Mouse (Mus musculus) kidney, adult 2 months (tissue): ENCODE data around the gene Lbx1. TPM values are rescaled to one million over a fixed set of nuclear protein-coding genes. Genes with fewer than 3 reads are reported as not detected.

ENCODE experiments used
- DNase-seq: peaks from one replicate; pipeline ENCODE4 v3.0.0; 2021
- H3K27ac ChIP-seq: fragments of 200-500 bp; 2 replicates; pipeline ENCODE4 v1.5.1; 2012; ENCODE audit warnings: low read depth, low read length, control low read depth, inconsistent platforms; ENCODE audit not compliant: insufficient read depth
- H3K27me3 ChIP-seq: fragments of 200-500 bp; replicated peaks from 2 replicates; pipeline ENCODE4 v1.6.1; 2012; ENCODE audit warnings: mild to moderate bottlenecking, moderate library complexity, low read length, inconsistent platforms; ENCODE audit not compliant: control insufficient read depth, insufficient read depth
- H3K36me3 ChIP-seq: fragments of 200-500 bp; 2 replicates; pipeline ENCODE4 v1.6.1; 2012; ENCODE audit warnings: mild to moderate bottlenecking, moderate library complexity, low read length, inconsistent platforms; ENCODE audit not compliant: control insufficient read depth, insufficient read depth
- H3K4me1 ChIP-seq: fragments of 200-500 bp; 2 replicates; pipeline ENCODE4 v1.6.1; 2011; ENCODE audit warnings: low read length; ENCODE audit not compliant: control insufficient read depth, insufficient read depth
- H3K4me3 ChIP-seq: fragments of 200-500 bp; 2 replicates; pipeline ENCODE4 v1.5.1; 2011; ENCODE audit warnings: mild to moderate bottlenecking, low read depth, low read length, control low read depth; ENCODE audit not compliant: insufficient read depth
- CTCF ChIP-seq: fragments of 200-500 bp; conservative IDR thresholded peaks from 2 replicates; pipeline ENCODE4 v1.5.1; 2011; ENCODE audit warnings: low read depth, mild to moderate bottlenecking, control low read depth, low read length, moderate library complexity, mixed read lengths; ENCODE audit not compliant: insufficient read depth, insufficient read length
- POLR2A ChIP-seq: fragments of 200-500 bp; IDR thresholded peaks from one replicate; pipeline ENCODE4 v1.6.1; 2011; ENCODE audit warnings: low read depth, low read length, control low read depth
- WGBS: fragments of 180-500 bp; shearing (Covaris S2); methylation state at CpG from one replicate; pipeline ENCODE4 v1.1.7; 2018; 5-methylcytosine and 5-hydroxymethylcytosine counted together
- polyA plus RNA-seq: library from polyadenylated mRNA; depleted of rRNA; stranded (reverse); fragments of >200 nt; gene quantifications from 2 replicates; pipeline ENCODE4 v1.2.3, GENCODE M21; 2012; rRNA removed

The Lbx1 gene
- 0.06 TPM in 1 of 2 replicates, not detected in the other for polyA plus RNA-seq

DNA sequence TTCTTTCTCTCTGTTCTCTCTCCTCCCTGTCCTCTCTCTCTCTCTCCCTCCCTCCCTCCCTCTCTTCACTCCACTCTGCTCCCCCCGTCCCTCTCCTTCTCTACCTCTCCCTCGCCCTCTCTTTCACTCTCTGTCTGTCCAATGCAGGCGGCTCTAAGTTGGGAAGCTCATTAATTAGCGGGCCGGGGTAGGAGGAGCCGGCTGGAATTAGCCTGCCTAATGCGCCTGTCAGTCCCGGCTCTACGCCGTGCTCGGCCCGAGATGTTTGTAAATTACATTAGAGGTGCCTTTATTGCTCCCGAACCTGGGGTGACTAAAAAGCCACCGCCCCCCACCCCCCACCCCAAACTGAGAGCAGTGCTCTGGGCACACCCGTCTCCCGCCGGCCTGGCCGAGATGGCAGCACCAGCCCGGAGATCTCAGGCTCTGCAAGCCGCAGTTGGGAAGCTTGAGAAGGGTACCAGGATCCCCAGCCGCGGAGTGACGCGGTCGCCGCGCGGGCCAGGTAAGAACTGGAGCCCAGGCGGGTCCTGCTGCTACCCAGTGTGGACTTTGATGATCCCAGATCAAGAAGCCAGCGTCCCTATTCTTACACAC lies at the start of gene Lbx1:
Gene Lbx1 (minus strand): TSS at position 47 of the 597 bp plus-strand sequence.
- Histone ChIP-seq H3K27ac (no peak within 1 kb of the TSS), H3K4me1 (0 out of 2 replicates have a peak, but pooled peaks cover 3% of the 10 kb centered on the region), H3K4me3 (no peak within 1 kb of the TSS; the same call in 1 of the 2 replicates), H3K27me3 (peaks cover 48% of the 10 kb centered on the region), H3K36me3 (no peaks in the 10 kb centered on the region)
- DNase-seq = peak; percentile 21
- TF ChIP-seq CTCF (no peak), POLR2A (no peak)
- 2% methylated on average over 29 of the region's 30 CpGs for WGBS

DNA sequence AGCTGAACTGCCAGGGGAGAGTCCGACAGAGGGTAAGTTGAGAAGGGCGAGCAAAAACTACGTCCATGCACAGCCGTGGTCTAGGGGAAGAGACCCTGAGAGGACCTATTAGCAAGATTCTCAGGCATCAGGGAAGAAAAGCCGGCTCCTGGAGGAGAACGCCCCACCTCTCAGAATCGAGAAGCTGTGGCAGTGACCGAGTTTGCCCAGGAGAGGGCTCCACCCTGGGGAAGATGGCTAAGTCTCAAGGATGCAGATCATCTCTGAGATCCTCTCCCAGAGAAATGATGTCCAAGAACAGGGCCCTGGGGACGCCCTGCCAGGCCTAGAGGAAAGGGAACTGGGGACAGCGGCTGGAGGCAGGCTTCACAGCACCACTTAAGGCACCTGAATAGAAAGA lies 47.7 kb upstream of the Lbx1 start:
- H3K27me3 ChIP-seq = no peaks in the 10 kb centered on the region
- H3K36me3 ChIP-seq = no peaks in the 10 kb centered on the region
- H3K4me3 ChIP-seq = no peak overlapping the region
- H3K27ac ChIP-seq = no peak overlapping the region
- H3K4me1 ChIP-seq = no peaks in the 10 kb centered on the region
- WGBS = 6% methylated on average over 10 of the region's 10 CpGs
- DNase-seq = peak; percentile 46
- TF ChIP-seq POLR2A = no peak
- TF ChIP-seq CTCF = peak; percentile 67

DNA sequence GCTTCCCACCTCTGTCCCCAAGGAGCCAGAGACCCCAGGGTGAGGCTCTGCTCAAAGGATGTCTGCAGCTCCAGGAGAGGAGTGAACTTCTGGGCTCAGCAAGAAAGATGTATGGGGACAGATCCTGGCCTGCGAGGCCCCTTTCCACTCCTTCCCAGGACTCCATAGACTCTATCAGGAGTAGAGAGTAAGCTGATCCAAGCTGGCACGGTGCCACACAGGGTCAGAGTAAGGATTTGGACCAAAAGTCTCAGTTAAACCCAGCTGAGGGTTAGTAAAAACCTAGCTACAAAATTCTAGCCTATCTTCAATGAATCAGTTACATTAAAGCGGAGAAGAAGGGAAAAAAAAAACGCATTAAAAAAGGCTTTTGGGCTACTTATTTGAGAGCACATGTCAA lies 40.6 kb upstream of the Lbx1 start:
- TF ChIP-seq CTCF = no peak
- TF ChIP-seq POLR2A = no peak
- H3K4me1 ChIP-seq = no peaks in the 10 kb centered on the region
- no peak for DNase-seq
- H3K27ac ChIP-seq = no peak overlapping the region
- H3K4me3 ChIP-seq = no peak overlapping the region
- no peaks in the 10 kb centered on the region for H3K36me3 ChIP-seq
- 64% methylated on average over 4 of the region's 4 CpGs for WGBS
- H3K27me3 ChIP-seq = no peaks in the 10 kb centered on the region

DNA sequence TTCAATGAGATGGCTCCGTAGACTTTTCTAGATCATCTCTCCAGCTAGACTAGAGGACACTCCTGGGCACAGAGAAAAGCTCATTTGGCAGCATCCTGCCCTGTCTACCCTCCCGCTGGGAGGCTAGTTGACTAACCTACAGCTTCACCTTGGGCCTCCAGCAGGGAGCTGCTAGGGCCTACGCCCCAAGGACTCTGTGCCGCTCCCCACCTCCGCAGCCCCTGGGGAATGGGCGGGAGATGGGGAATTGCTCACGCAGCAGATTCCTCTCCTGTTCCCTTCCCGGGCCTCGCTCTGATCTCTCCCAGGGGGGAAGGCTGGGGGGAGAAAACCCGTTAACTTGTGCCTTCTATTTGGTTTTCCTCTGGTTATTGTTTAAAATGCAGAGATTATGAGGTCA lies 36.4 kb upstream of the Lbx1 start:
- TF ChIP-seq POLR2A (no peak), CTCF (no peak)
- H3K27ac ChIP-seq = no peak overlapping the region
- H3K36me3 ChIP-seq = no peaks in the 10 kb centered on the region
- H3K27me3 ChIP-seq = 0 out of 2 replicates have a peak, but pooled peaks cover 1% of the 10 kb centered on the region
- no peak for DNase-seq
- no peaks in the 10 kb centered on the region for H3K4me1 ChIP-seq
- no peak overlapping the region for H3K4me3 ChIP-seq
- 51% methylated on average over 10 of the region's 10 CpGs for WGBS

DNA sequence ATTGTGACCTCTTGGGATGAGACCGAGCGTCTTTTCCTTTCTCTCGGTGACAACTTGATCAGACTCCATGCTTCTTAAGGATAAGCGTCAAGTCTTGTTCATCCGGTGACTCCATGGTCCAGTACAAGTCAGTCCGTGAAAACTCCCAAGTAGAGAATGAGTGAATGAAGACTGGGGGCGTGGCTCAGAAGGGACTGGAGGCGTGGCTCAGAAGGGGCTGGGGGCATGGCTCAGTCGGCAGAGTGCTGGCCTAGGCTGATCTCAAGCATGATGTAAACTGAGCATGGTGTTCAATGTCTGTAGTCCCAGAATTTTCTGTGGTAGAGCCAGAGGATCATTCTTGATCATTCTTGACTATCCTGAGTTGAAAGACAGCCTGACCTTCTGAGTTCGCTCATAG lies 27.4 kb upstream of the Lbx1 start:
- Histone ChIP-seq H3K4me1 (no peaks in the 10 kb centered on the region), H3K36me3 (no peaks in the 10 kb centered on the region), H3K27ac (no peak overlapping the region), H3K4me3 (no peak overlapping the region), H3K27me3 (no peaks in the 10 kb centered on the region)
- no peak for TF ChIP-seq POLR2A
- no peak for TF ChIP-seq CTCF
- no peak for DNase-seq
- 77% methylated on average over 10 of the region's 10 CpGs for WGBS

DNA sequence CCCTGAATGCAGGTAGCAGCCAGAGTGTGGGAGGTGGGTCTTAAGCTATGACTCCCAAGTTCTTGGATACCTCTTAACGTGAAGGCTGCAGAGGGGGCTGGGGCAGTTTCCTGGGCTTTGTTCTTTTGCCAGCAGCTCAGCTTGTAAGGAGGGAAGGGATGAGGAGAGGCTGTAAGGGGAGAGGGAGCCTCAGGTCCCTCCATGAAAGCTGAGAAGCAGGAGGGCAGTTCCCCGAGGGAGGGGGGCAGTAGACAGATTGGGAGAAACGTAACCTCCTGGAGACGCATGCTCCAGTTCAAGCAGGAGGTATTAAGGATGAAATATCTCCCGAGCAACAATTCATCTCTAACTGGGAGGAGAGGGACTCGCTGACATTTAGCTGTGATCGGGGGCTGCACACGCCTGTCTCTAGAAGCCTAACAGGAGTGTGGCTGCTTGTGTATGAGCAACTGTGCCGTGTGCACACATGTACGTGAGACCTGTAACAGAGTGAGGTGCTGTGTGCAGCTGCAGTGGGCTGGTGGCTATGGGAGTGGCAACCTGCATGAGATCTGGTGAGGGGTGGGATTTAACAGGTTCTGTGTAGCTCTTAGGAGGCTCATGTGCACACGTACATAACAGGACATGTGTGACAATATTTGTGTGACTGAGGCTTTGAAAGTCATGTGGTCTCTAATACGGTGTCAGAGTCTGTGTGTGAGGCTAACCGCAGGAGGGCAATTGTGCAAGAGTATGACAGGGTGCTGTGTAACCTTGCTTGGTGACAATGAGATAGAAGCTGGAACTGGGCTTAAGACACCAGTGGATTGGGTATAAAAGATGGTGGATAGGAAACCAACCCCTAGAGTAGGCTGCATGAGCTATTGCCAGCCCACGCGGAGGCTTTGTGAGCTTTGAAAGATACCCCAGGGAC lies 22.1 kb upstream of the Lbx1 start:
- Histone ChIP-seq H3K36me3 (no peaks in the 10 kb centered on the region), H3K27ac (no peak overlapping the region), H3K4me1 (no peaks in the 10 kb centered on the region), H3K27me3 (no peaks in the 10 kb centered on the region), H3K4me3 (no peak overlapping the region)
- no peak for DNase-seq
- TF ChIP-seq POLR2A (no peak), CTCF (no peak)
- WGBS = 40% methylated on average over 15 of the region's 15 CpGs

DNA sequence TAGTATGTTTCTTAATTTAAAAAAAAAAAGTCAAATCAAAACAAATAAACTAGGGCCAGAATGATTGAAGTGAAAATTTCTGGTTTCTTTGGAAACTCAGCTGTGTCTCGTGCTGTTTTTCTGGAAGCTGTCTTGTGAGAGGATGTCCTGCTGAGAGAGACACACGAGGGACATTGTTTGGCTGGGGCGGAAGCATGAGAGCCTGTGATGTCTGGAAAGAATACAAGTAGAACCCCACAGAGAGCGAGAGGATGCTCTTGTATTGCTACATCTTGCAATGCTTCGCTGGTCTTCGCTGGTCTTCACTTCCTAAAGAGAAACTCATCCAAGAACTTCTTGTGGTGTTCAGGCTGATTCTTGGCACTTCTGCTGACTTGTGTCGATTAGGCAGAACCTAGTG lies 19.2 kb upstream of the Lbx1 start:
- Histone ChIP-seq H3K27me3 (no peaks in the 10 kb centered on the region), H3K27ac (no peak overlapping the region), H3K4me1 (no peaks in the 10 kb centered on the region), H3K4me3 (no peak overlapping the region), H3K36me3 (no peaks in the 10 kb centered on the region)
- DNase-seq = no peak
- 86% methylated on average over 7 of the region's 7 CpGs for WGBS
- no peak for TF ChIP-seq POLR2A
- no peak for TF ChIP-seq CTCF
